In genomic region chr5:77354361-77354787, GRCm38 (mm10) we compare ENCODE assay signal across 8 mouse cellular contexts. TPM values are rescaled to one million over a fixed set of nuclear protein-coding genes. Genes with fewer than 3 reads are reported as not detected.
DNase-seq lines count a peak whose midpoint lies in the region; ATAC-seq lines count a peak whose summit lies in the region.

No protein-coding gene starts in this region.

- no peak overlapping the region for H3K27ac ChIP-seq in intestine, embryonic 14.5 days (ENCODE audit: low read depth)

- H3K27me3 ChIP-seq in intestine, embryonic 14.5 days (replicated peaks; ENCODE audit: control insufficient read depth, insufficient read depth, low read length): no peaks in the 10 kb centered on the region

- peak; percentile 85 to 96 for DNase-seq in adrenal gland, adult (ENCODE audit: inconsistent age in 2 of 2, low spot score in 1 of 2)
- DNase-seq in embryo, embryonic 10 days (ENCODE audit: low spot score): peak; percentile 91
- peak; percentile 69 for DNase-seq in gastrocnemius, postnatal 25 days
- DNase-seq in intestine, embryonic 14.5 days (ENCODE audit: low spot score): peak; percentile 96
- peak; percentile 84 to 86 for DNase-seq in left cerebral cortex, postnatal 10 days (ENCODE audit: extremely low spot score in 1 of 2, low spot score in 2 of 2)
- peak; percentile 87 for DNase-seq in right cerebral cortex, postnatal 14 days
- DNase-seq in urinary bladder, postnatal 36 days (ENCODE audit: low spot score in 2 of 2): peak; percentile 87 to 89

- H3K9me3 ChIP-seq in intestine, embryonic 14.5 days (ENCODE audit: control insufficient read depth, low read length): no peaks in the 10 kb centered on the region

- ATAC-seq in intestine, embryonic 14.5 days (replicated peaks; ENCODE audit: low FRiP score, low TSS enrichment, low read depth): peak; percentile 52; the same call in 1 of the 2 replicates
- peak; percentile 86 for ATAC-seq in megakaryocyte-erythroid progenitor cell, adult 5-6 weeks (replicated peaks; ENCODE audit: low FRiP score, low TSS enrichment, poor library complexity, severe bottlenecking)

- 10% methylated on average over 16 of the region's 16 CpGs for WGBS in intestine, embryonic 14.5 days

- H3K4me2 ChIP-seq in intestine, embryonic 14.5 days (ENCODE audit: low read length): peak overlapping the region; percentile 40

- peaks cover 20% of the 10 kb centered on the region for H3K4me1 ChIP-seq in intestine, embryonic 14.5 days (replicated peaks; ENCODE audit: control insufficient read depth, insufficient read depth, low read length)

- peak overlapping the region; percentile 14; the same call in 1 of the 2 replicates for H3K4me3 ChIP-seq in intestine, embryonic 14.5 days (ENCODE audit: low read depth, low read length)

- intact Hi-C loops in left cerebral cortex, postnatal 10 days (cut with DNase I): no loop called here

- peaks cover 8% of the 10 kb centered on the region for H3K36me3 ChIP-seq in intestine, embryonic 14.5 days (ENCODE audit: control insufficient read depth, insufficient read depth, low read length)

- no peak overlapping the region for H3K9ac ChIP-seq in intestine, embryonic 14.5 days (ENCODE audit: low read length)

RNA-seq across cellular contexts. Expression of gene Polr2b, which starts 44.4 kb away (rescaled TPM):
- 10 to 100 TPM; 21.5 TPM for total RNA-seq in gastrocnemius, postnatal 25 days (2021)
- polyA plus RNA-seq in intestine, embryonic 14.5 days (2014; fragmentation: Nextera tagmentation; extraction: Ambion mirVana): 59.8 and 67.5 TPM in 2 replicates
- 10 to 100 TPM; 50.9 to 54.2 TPM for total RNA-seq in left cerebral cortex, postnatal 10 days (2021)
- total RNA-seq in megakaryocyte-erythroid progenitor cell, adult 5-6 weeks (2014; fragmentation: Nextera tagmentation): 104 and 110 TPM in 2 replicates
- total RNA-seq in megakaryocyte-erythroid progenitor cell, adult 5-6 weeks (2017): 195 TPM in 2 replicates

RNA-seq across cellular contexts. Expression of gene Noa1, which starts 44.5 kb away (rescaled TPM):
- 10 to 100 TPM; 12.8 to 18.0 TPM for total RNA-seq in gastrocnemius, postnatal 25 days (2021)
- polyA plus RNA-seq in intestine, embryonic 14.5 days (2014; fragmentation: Nextera tagmentation; extraction: Ambion mirVana): 30.3 and 30.4 TPM in 2 replicates
- 10 to 100 TPM; 23.3 to 27.5 TPM for total RNA-seq in left cerebral cortex, postnatal 10 days (2021)
- 76.9 and 79.7 TPM in 2 replicates for total RNA-seq in megakaryocyte-erythroid progenitor cell, adult 5-6 weeks (2014; fragmentation: Nextera tagmentation)
- 40.8 and 45.1 TPM in 2 replicates for total RNA-seq in megakaryocyte-erythroid progenitor cell, adult 5-6 weeks (2017)

RNA-seq across cellular contexts. Expression of gene Igfbp7, which starts 53.5 kb away (rescaled TPM):
- total RNA-seq in gastrocnemius, postnatal 25 days (2021): 100 to 1,000 TPM; 105 to 156 TPM
- 52.4 and 57.9 TPM in 2 replicates for polyA plus RNA-seq in intestine, embryonic 14.5 days (2014; fragmentation: Nextera tagmentation; extraction: Ambion mirVana)
- 10 to 100 TPM; 53.8 to 54.4 TPM for total RNA-seq in left cerebral cortex, postnatal 10 days (2021)
- 0.42 TPM in 1 of 2 replicates, not detected in the other for total RNA-seq in megakaryocyte-erythroid progenitor cell, adult 5-6 weeks (2014; fragmentation: Nextera tagmentation)
- not detected in 2 replicates for total RNA-seq in megakaryocyte-erythroid progenitor cell, adult 5-6 weeks (2017)

Comparison
In these comparisons a context has a peak if more than half of its experiments do, and no peak if none do; other contexts are left out.
1. RNA of gene Igfbp7, which starts 53.5 kb away (total RNA-seq): 105 to 156 TPM in gastrocnemius, postnatal 25 days and 53.8 to 54.4 TPM in left cerebral cortex, postnatal 10 days; 0.42 TPM in megakaryocyte-erythroid progenitor cell, adult 5-6 weeks; every median in the first group is over 10 times any median in the second.
2. Peak in every context shown above with its lines, with median percentiles within 50 percentile points of each other: DNase-seq.